Mouse (Mus musculus) forebrain, embryonic 13.5 days (tissue): ENCODE measurements around the gene Wrb. TPM values are rescaled to one million over a fixed set of nuclear protein-coding genes. Genes with fewer than 3 reads are reported as not detected.

Experiments
- ATAC-seq: fragments of 200-750 bp; cut with Nextera tagmentation; 2 replicates; pipeline ENCODE4 v1.8.0; 2017
- H3K27ac ChIP-seq: fragments of 300-500 bp; sonication (generic); 2 replicates; pipeline ENCODE4 v1.5.1; 2015; ENCODE audit warnings: inconsistent platforms, mild to moderate bottlenecking, moderate library complexity
- H3K27me3 ChIP-seq: fragments of 300-500 bp; sonication (generic); 2 replicates; pipeline ENCODE4 v1.6.1; 2015; ENCODE audit warnings: mild to moderate bottlenecking, inconsistent platforms
- H3K36me3 ChIP-seq: fragments of 300-500 bp; sonication (generic); 2 replicates; pipeline ENCODE4 v1.6.1; 2015; ENCODE audit warnings: mild to moderate bottlenecking, inconsistent platforms; ENCODE audit not compliant: poor library complexity, severe bottlenecking
- H3K4me1 ChIP-seq: fragments of 300-500 bp; sonication (generic); 2 replicates; pipeline ENCODE4 v1.6.1; 2015; ENCODE audit warnings: inconsistent platforms
- H3K4me2 ChIP-seq: fragments of 300-500 bp; sonication (generic); 2 replicates; pipeline ENCODE4 v1.6.1; 2015; ENCODE audit warnings: inconsistent platforms, mild to moderate bottlenecking, moderate library complexity
- H3K4me3 ChIP-seq: fragments of 300-500 bp; sonication (generic); 2 replicates; pipeline ENCODE4 v1.5.1; 2015; ENCODE audit warnings: mild to moderate bottlenecking, inconsistent platforms
- H3K9ac ChIP-seq: fragments of 300-500 bp; sonication (generic); 2 replicates; pipeline ENCODE4 v1.6.1; 2015; ENCODE audit warnings: mild to moderate bottlenecking, inconsistent platforms
- H3K9me3 ChIP-seq: fragments of 300-500 bp; sonication (generic); replicated peaks from 2 replicates; pipeline ENCODE4 v1.6.1; 2016; ENCODE audit warnings: inconsistent platforms
- WGBS: fragments of 180-500 bp; shearing (Covaris S2); methylation state at CpG from one replicate; pipeline ENCODE4 v1.1.7; 2015; 5-methylcytosine and 5-hydroxymethylcytosine counted together
- polyA plus RNA-seq: library from polyadenylated mRNA; unstranded; fragments of >200 nt; fragmentation: Nextera tagmentation; extraction: Ambion mirVana; gene quantifications from 2 replicates; pipeline ENCODE4 v1.2.1, GENCODE M21; 2015

Gene Wrb
- polyA plus RNA-seq, 1 experiment from 2014 or later: 131 TPM

- H3K4me3 ChIP-seq: peak overlapping the region; percentile 53
- H3K36me3 ChIP-seq: peaks cover 23% of the 10 kb centered on the region
- no peaks in the 10 kb centered on the region for H3K9me3 ChIP-seq
- peaks cover 18% of the 10 kb centered on the region for H3K4me1 ChIP-seq
- H3K4me2 ChIP-seq: peak overlapping the region; percentile 93
- no peak; the same call in 1 of the 2 replicates for ATAC-seq
- no peaks in the 10 kb centered on the region for H3K27me3 ChIP-seq
- H3K9ac ChIP-seq: peak overlapping the region; percentile 89
- WGBS: 85% methylated on average over 20 of the region's 20 CpGs
- H3K27ac ChIP-seq: no peak overlapping the region
Measured at GRCm38 (mm10) chr16:96159794-96160346, 14.7 kb downstream of the Wrb start.

DNA sequence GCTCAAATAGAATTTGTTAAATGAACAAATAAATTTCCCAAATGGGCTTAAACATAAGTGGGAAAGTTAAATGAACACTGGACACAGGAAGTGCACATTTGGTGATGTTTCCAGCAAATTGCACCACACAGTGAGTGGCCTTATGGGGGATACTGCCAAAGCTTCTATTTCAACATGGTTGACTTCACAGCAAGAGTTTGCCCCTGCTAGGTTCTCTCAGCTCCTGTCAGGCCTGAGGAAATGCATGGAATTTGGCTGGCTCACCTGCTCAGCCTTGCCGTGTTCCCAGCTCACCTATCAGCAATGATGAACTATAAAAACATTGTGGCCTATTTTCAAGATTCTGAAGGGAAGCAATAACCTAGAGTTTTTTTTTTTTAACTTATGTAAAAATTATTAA is 15.7 kb downstream of the Wrb start:
- WGBS: 80% methylated on average over 1 of the region's 1 CpGs
- Histone ChIP-seq H3K36me3 (peaks cover 13% of the 10 kb centered on the region), H3K9me3 (no peaks in the 10 kb centered on the region), H3K27me3 (no peaks in the 10 kb centered on the region), H3K4me3 (no peak overlapping the region), H3K27ac (no peak overlapping the region), H3K4me1 (peaks cover 18% of the 10 kb centered on the region), H3K9ac (no peak overlapping the region), H3K4me2 (no peak overlapping the region)
- ATAC-seq: no peak

DNA sequence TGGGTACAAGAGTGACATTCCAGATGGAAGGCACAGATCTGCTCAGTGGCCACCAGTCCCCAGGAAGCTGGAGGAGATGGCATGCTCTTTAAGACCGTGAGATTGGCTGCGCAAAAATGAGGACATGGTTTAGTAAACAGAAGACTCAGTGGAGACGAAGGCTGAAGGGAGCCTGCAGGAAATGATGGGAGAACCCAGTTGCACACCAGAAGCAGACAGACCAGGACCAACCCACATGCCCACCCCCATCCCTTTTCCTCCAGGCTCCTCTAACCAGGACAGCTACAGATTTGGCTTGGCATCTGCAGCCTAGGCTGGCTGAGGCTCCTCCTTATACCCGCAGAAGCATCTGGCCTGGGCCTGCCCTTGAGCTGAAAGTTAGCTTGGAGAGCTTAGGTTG is 16.1 kb downstream of the Wrb start:
- Histone ChIP-seq H3K4me2 (no peak overlapping the region), H3K4me1 (peaks cover 18% of the 10 kb centered on the region), H3K27me3 (no peaks in the 10 kb centered on the region), H3K4me3 (no peak overlapping the region), H3K9ac (no peak overlapping the region), H3K9me3 (no peaks in the 10 kb centered on the region), H3K36me3 (peaks cover 11% of the 10 kb centered on the region; the same call in 1 of the 2 replicates), H3K27ac (no peak overlapping the region)
- WGBS: 94% methylated on average over 4 of the region's 4 CpGs
- no peak for ATAC-seq

DNA sequence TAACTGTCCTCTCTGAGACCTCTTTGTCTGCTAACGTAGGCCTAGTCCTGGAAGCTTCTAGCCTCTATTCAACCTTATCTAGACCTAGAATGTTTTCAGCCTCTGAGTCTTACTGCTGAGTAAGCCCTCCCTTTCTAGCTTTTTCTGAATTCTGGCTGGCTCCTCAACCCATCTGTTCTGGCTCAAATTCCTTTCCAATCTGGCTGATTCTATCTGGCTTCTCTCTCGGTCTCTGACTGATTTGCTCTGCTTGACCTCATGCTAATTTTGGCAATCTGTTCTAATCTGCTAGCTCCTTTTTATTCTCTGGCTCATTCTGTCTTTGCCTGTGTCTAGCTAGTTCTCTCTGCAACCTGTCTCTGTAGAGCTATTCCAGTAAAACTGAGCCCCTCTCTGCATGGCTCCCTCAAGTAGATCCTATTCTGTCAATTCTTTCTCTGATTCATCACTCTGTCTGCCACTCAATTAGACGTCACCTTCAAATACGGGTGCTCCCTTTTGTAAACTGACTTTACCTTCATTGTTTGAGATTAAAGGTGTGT is 20.6 kb downstream of the Wrb start:
- Histone ChIP-seq H3K9me3 (no peaks in the 10 kb centered on the region), H3K27me3 (no peaks in the 10 kb centered on the region), H3K4me1 (no peaks in the 10 kb centered on the region), H3K4me2 (no peak overlapping the region), H3K36me3 (no peaks in the 10 kb centered on the region), H3K4me3 (no peak overlapping the region), H3K27ac (peak overlapping the region; percentile 15; the same call in 1 of the 2 replicates), H3K9ac (no peak overlapping the region)
- peak; percentile 48; the same call in 1 of the 2 replicates for ATAC-seq
- WGBS: 79% methylated on average over 4 of the region's 4 CpGs

DNA sequence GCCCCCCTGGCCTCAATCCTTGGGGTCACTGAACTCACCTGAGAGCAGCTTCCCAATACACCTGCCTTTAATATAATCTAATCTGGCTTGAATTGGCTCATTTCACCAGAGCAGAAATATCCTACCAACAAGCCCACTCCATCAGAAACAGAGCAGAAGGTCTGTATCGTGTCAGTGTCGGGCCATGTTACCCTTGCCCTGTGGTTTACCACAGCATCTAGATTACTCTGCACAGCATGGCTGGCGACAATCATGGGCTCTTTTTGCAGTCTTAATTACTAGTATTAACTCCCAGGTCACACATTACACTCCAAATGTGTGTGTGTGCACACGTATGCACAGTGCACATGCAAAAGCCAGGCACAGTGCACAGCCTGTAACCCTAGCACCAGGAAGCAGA is 23.6 kb downstream of the Wrb start:
- no peak overlapping the region for H3K9ac ChIP-seq
- 88% methylated on average over 4 of the region's 4 CpGs for WGBS
- no peak overlapping the region for H3K27ac ChIP-seq
- no peak overlapping the region for H3K4me3 ChIP-seq
- no peaks in the 10 kb centered on the region for H3K27me3 ChIP-seq
- no peaks in the 10 kb centered on the region for H3K36me3 ChIP-seq
- no peaks in the 10 kb centered on the region for H3K9me3 ChIP-seq
- H3K4me1 ChIP-seq: no peaks in the 10 kb centered on the region
- no peak for ATAC-seq
- H3K4me2 ChIP-seq: no peak overlapping the region

GRCm38 (mm10) chr16:96173648-96174047 is 28.4 kb downstream of the Wrb start:
- no peaks in the 10 kb centered on the region for H3K27me3 ChIP-seq
- no peak overlapping the region for H3K4me2 ChIP-seq
- no peak overlapping the region for H3K4me3 ChIP-seq
- H3K4me1 ChIP-seq: no peaks in the 10 kb centered on the region
- H3K36me3 ChIP-seq: no peaks in the 10 kb centered on the region
- H3K27ac ChIP-seq: no peak overlapping the region
- 79% methylated on average over 8 of the region's 8 CpGs for WGBS
- H3K9ac ChIP-seq: no peak overlapping the region
- H3K9me3 ChIP-seq: no peaks in the 10 kb centered on the region
- ATAC-seq: no peak

DNA sequence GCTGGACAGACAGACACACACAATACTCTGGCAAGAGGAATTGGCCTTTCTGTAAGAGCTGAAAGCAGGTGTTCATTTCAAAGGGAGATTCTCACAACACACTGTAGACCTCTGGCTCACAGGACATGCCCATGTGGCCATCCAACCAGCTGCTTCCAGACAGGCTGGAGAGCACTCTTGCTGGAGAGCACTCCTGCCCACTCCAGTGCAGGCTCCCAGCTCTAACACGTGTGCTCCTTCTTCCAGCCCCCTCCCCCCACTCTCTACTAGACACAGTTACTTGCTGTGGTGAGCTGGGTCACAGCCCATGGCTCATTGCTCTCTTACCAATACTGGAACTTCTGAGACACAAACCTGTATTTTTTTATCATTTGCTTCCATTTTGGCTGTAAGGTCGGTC is 30.2 kb downstream of the Wrb start:
- Histone ChIP-seq H3K36me3 (0 out of 2 replicates have a peak, but pooled peaks cover 5% of the 10 kb centered on the region), H3K4me1 (no peaks in the 10 kb centered on the region), H3K4me2 (no peak overlapping the region), H3K4me3 (no peak overlapping the region), H3K9ac (no peak overlapping the region), H3K27me3 (no peaks in the 10 kb centered on the region), H3K27ac (no peak overlapping the region), H3K9me3 (no peaks in the 10 kb centered on the region)
- ATAC-seq: peak; percentile 48; the same call in 1 of the 2 replicates
- WGBS: 43% methylated on average over 2 of the region's 2 CpGs

DNA sequence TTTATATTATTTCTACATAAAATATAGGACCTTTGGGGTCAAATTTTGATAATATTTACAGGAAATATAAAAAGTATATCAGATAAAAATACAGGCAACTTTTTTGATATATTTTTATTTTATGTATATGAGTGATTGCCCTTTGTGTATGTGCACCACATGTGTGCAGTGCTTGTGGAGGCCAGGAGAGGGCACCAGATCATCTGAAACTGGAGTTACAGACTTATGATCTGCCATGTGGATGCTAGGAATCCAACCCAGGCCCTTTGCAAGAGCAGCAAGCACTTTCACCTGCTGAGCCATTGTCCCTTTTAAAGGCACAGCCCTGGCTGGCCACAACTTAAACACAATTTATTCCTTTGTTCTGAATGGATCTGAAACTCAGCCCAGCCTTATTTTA is 33.9 kb downstream of the Wrb start:
- H3K4me1 ChIP-seq: no peaks in the 10 kb centered on the region
- no peak overlapping the region for H3K4me3 ChIP-seq
- H3K27me3 ChIP-seq: no peaks in the 10 kb centered on the region
- H3K36me3 ChIP-seq: 0 out of 2 replicates have a peak, but pooled peaks cover 5% of the 10 kb centered on the region
- no peaks in the 10 kb centered on the region for H3K9me3 ChIP-seq
- no peak overlapping the region for H3K9ac ChIP-seq
- no peak overlapping the region for H3K4me2 ChIP-seq
- no peak overlapping the region for H3K27ac ChIP-seq
- ATAC-seq: no peak

- 0 out of 2 replicates have a peak, but pooled peaks cover 2% of the 10 kb centered on the region for H3K9me3 ChIP-seq
- no peak overlapping the region for H3K27ac ChIP-seq
- H3K36me3 ChIP-seq: peaks cover 4% of the 10 kb centered on the region; the same call in 1 of the 2 replicates
- no peak overlapping the region for H3K9ac ChIP-seq
- ATAC-seq: no peak
- H3K4me2 ChIP-seq: no peak overlapping the region
- no peak overlapping the region for H3K4me3 ChIP-seq
- WGBS: 90% methylated on average over 5 of the region's 5 CpGs
- H3K27me3 ChIP-seq: no peaks in the 10 kb centered on the region; the same call in 1 of the 2 replicates
- 0 out of 2 replicates have a peak, but pooled peaks cover 5% of the 10 kb centered on the region for H3K4me1 ChIP-seq
Measured at GRCm38 (mm10) chr16:96187619-96188018, 42.4 kb downstream of the Wrb start.

DNA sequence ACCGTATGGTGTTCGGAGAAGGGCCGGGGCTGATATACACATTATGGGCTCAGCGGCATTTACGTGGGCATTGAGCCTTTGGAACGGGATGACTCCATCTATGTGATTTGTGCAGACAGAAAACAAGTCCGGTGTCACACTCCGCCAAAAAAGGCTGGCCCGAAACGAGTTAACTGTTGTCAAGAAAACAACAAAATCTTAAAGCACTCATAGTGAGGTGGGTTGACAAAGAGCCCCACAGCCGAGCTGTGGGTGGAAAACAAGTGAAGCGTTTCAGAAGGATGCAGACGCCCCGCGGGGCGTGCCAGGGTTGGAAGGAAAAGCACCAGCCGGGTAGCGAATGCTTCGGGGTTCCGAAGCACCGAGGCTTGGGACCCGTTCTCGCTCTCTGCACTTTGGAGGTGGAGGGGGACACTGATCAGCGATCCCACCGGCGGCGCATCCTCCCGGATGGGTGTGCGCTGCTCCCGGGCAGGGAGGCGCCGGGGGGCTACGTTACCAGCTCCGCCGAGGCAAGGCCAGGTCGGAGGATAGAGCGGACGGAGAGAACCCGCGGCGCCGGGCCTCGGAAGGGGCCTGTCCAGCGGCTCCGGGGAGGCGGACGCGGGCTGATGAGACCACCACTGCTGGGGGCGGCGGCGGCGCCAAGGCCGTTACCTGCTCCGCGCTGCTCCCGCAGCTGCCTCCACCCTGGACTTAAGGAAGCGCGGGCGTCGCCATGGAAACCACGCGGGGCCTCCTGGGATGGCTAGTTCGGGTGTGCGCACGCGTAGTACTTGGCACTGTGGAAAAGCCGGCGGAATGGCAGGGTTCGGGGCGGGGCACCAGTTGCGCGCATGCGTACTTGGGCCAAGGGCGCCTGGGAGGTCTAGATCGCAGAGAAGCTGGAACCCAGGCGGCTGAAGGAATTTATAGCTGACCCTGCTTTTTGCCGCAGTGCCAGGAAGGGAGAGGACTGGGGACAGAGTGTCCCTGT is 46.6 kb downstream of the Wrb start, which contains the start of gene Lca5l:
Gene Lca5l, minus strand, starts transcription at position 741 of the 976 bp plus-strand sequence.
- H3K4me3 ChIP-seq: peak within 1 kb of the TSS; percentile 72
- peak within 1 kb of the TSS; percentile 20; the same call in 1 of the 2 replicates for H3K27ac ChIP-seq
- WGBS: under 1% methylated on average over 69 of the region's 77 CpGs
- ATAC-seq: peak; percentile 99
- 0 out of 2 replicates have a peak, but pooled peaks cover 5% of the 10 kb centered on the region for H3K4me1 ChIP-seq
- H3K27me3 ChIP-seq: no peaks in the 10 kb centered on the region; the same call in 1 of the 2 replicates
- peak within 1 kb of the TSS; percentile 61 for H3K4me2 ChIP-seq
- H3K9me3 ChIP-seq: no peaks in the 10 kb centered on the region
- peak within 1 kb of the TSS; percentile 81 for H3K9ac ChIP-seq
- H3K36me3 ChIP-seq: no peaks in the 10 kb centered on the region

DNA sequence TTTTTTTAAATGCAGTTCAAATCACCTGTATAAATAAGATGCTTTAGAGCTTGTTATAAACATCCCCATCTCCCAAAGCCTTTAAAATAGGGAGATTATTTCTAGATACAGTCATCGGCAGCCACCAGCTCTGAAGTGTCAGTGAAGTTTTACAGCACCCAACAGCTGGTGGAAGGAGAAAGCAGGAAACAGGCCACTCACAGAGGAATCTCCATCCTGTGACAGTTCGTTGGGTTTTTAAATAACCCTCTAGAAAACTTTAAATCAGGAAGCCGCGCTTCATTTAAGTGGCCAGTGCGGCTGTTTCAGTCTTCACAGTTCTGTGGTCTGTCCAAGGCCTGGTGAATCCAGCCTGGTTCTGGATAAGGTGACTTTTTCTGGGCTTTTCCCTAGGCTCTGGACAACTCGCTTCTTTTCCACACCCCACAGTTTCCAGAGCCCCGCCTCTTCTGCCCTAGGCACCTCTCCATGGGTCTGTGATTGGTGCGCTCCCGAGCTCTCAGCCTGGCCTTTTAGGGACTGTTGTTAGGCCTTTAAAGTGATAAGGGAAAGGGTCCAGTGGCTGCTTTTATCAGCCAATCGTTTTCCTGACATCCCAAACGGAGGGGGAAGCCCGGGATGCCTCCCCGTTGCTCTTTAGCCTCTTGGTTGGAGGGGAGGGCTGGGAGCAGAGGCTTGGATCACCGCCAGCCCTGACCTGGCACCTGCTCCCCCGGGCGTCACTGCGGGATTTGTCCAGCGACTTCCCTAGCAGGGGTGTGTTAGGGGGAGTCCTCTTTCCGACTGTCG is 54.9 kb downstream of the Wrb start, which contains the start of gene Sh3bgr:
Gene Sh3bgr, plus strand, starts transcription at position 538 of the 789 bp plus-strand sequence.
- WGBS: 8% methylated on average over 20 of the region's 20 CpGs
- ATAC-seq: peak; percentile 65; the same call in 1 of the 2 replicates

More for the DNA sequence above, 54.9 kb downstream of the Wrb start, which contains the start of gene Sh3bgr:
- Histone ChIP-seq H3K36me3 (no peaks in the 10 kb centered on the region), H3K4me2 (peak within 1 kb of the TSS; percentile 62), H3K9me3 (no peaks in the 10 kb centered on the region), H3K4me3 (peak within 1 kb of the TSS; percentile 28), H3K27ac (no peak within 1 kb of the TSS), H3K4me1 (peaks cover 12% of the 10 kb centered on the region), H3K27me3 (no peaks in the 10 kb centered on the region), H3K9ac (peak within 1 kb of the TSS; percentile 56)
